Mouse (Mus musculus): ENCODE results near the gene AY074887. TPM values are rescaled to one million over a fixed set of nuclear protein-coding genes. Genes with fewer than 3 reads are reported as not detected.

Gene AY074887
- polyA plus RNA-seq, 1 experiment from 2014 or later: 0.79 TPM

Other genes with a start within 250 kb of the AY074887 start
- 148 and 151 TPM in 2 replicates for gene Wdr61, start 216.5 kb downstream of the AY074887 start, polyA plus RNA-seq (2015; fragmentation: Nextera tagmentation; extraction: Ambion mirVana)
- gene Crabp1, start 186.2 kb downstream of the AY074887 start, polyA plus RNA-seq (2015; fragmentation: Nextera tagmentation; extraction: Ambion mirVana): 34.3 and 43.5 TPM in 2 replicates
- gene Ireb2, start 87.2 kb downstream of the AY074887 start, polyA plus RNA-seq (2015; fragmentation: Nextera tagmentation; extraction: Ambion mirVana): 28.5 and 31.5 TPM in 2 replicates
- 3.1 and 3.7 TPM in 2 replicates for gene Hykk, start 33.7 kb downstream of the AY074887 start, polyA plus RNA-seq (2015; fragmentation: Nextera tagmentation; extraction: Ambion mirVana)
- gene Psma4, start 208 bp downstream of the AY074887 start, polyA plus RNA-seq (2015; fragmentation: Nextera tagmentation; extraction: Ambion mirVana): 257 and 260 TPM in 2 replicates
- 0.44 TPM in 2 replicates for gene Chrna5, start 29.9 kb upstream of the AY074887 start, polyA plus RNA-seq (2015; fragmentation: Nextera tagmentation; extraction: Ambion mirVana)
- gene Chrna3, start 75.6 kb upstream of the AY074887 start, polyA plus RNA-seq (2015; fragmentation: Nextera tagmentation; extraction: Ambion mirVana): 7.3 TPM in 2 replicates
- gene Chrnb4, start 97.8 kb upstream of the AY074887 start, polyA plus RNA-seq (2015; fragmentation: Nextera tagmentation; extraction: Ambion mirVana): 3.6 and 3.7 TPM in 2 replicates
- 14.3 and 15.8 TPM in 2 replicates for gene Ube2q2, start 197.9 kb upstream of the AY074887 start, polyA plus RNA-seq (2015; fragmentation: Nextera tagmentation; extraction: Ambion mirVana)